Mouse (Mus musculus) MEL-GATA-1-ER (cell line): ENCODE data around the gene St6galnac1.
"Not testable (repeated sequence)": the region's sequence is repeated elsewhere in the genome, so short reads cannot be mapped to it uniquely, and the experiment has no call there.

Source experiments
- DNase-seq: peaks from one replicate; pipeline ENCODE4 v3.0.0-alpha.2; 2012; ENCODE audit warnings: low read depth; ENCODE audit errors: extremely low read depth

Gene St6galnac1

GRCm38 (mm10) chr11:116807526-116807925, 32.2 kb upstream of the St6galnac1 start:
- DNase-seq: no peak

DNA sequence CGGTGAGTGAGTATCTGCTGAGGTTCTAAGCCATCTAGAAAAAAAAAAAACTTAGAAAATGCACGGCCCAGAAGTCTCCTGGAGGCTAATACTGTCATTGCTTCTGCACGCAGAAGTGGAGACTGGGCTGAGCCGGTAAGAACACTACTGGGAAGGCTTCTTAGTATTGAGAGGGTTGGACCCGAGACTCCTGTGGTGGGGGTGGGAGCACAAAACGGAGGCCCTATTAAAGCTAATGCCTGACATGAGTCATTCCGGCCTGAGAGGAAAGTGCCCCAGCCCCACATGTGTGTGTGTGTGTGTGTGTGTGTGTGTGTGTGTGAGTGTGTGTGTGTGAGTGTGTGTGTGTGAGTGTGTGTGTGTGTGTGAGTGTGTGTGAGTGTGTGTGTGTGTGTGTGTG, 31.8 kb upstream of the St6galnac1 start:
- DNase-seq: no peak

GRCm38 (mm10) chr11:116806136-116807071, 31.1 kb upstream of the St6galnac1 start:
- DNase-seq: no peak

- DNase-seq: no peak
Measured at GRCm38 (mm10) chr11:116802709-116803108, 27.4 kb upstream of the St6galnac1 start.

DNA sequence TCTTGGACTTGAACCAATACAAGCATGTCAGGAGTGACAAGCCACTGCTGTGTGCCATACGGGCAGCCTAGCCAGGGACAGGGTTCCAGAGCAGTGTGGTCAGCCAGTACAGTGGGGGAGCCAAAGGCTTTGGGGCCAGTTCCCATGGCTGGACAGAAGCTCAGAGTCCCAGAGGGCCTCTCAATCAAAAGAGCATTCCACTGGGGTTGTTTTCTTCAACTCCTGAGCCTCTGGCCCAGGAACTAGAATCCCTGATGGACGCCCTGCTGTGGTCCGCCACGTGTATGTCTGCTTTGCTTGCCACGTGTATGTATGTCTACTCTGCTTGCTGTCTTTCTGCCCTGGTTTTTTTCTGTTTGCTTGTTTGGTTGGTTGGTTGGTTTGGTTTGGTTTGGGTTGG, 25.8 kb upstream of the St6galnac1 start:
- no peak for DNase-seq

GRCm38 (mm10) chr11:116799364-116799763, 24.1 kb upstream of the St6galnac1 start:
- no peak for DNase-seq

GRCm38 (mm10) chr11:116784221-116784620, 8.9 kb upstream of the St6galnac1 start:
- no peak for DNase-seq

GRCm38 (mm10) chr11:116782737-116783145, 7.4 kb upstream of the St6galnac1 start:
- peak; percentile 88 for DNase-seq

- DNase-seq: no peak
Measured at GRCm38 (mm10) chr11:116773205-116773604, 2.1 kb downstream of the St6galnac1 start.

- no peak for DNase-seq
Measured at GRCm38 (mm10) chr11:116769873-116770272, 5.4 kb downstream of the St6galnac1 start.

DNA sequence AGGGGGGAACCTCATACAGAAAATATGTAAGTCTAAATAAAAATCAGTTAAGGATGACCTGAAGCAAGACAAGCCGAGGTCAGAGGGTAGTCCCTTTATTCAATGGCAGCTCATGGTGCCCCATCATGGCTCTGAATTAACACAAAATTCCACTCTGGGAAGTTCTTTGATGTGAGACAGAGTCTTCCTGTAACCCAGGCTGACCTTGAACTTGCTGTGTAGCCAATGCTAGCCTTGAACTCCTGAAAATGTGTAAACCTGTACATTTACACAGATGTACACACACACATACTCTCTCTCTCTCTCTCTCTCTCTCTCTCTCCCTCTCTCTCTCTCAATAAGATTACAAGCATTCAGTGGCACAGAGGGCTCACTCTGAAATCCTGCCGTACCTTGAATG, 10.4 kb downstream of the St6galnac1 start:
- DNase-seq: no peak

DNA sequence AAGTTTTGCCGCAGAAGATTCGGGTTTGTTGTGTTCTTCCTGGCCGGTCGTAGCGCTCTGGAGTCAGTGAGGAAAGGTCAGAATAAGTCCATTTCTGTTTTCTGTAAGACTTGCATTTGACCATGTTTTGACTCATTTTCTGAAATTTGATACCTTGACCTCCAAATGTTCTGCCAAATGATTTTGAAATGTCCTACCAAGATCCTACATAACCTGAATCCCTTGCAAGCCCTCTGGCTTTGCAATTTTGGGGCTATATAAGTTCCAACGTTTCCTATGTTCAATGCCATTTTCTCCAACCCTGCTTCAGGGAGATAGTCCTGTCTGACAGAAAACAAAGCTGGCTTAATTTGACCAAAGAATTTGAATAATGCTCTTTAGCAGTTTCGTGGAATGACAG, 11.0 kb downstream of the St6galnac1 start:
- DNase-seq: no peak

DNA sequence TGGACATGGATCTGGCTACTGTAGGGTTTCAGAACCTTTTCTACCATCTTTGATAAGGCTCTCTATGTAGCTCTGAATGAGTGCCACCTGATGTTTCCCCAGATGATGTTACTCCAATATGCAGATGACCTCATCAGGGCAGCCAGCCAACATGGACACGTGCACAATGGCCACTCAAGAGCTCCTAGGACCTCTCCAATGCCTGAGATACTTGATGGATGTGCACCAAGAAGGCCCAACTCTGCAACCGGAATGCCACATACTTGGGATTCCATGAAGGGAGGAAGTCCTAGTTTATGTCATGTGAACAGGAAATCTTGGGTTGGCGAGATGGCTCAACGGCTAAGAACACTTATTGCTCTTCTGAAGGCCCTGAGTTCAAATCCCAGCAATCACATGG, 20.1 kb downstream of the St6galnac1 start:
- no peak for DNase-seq

DNA sequence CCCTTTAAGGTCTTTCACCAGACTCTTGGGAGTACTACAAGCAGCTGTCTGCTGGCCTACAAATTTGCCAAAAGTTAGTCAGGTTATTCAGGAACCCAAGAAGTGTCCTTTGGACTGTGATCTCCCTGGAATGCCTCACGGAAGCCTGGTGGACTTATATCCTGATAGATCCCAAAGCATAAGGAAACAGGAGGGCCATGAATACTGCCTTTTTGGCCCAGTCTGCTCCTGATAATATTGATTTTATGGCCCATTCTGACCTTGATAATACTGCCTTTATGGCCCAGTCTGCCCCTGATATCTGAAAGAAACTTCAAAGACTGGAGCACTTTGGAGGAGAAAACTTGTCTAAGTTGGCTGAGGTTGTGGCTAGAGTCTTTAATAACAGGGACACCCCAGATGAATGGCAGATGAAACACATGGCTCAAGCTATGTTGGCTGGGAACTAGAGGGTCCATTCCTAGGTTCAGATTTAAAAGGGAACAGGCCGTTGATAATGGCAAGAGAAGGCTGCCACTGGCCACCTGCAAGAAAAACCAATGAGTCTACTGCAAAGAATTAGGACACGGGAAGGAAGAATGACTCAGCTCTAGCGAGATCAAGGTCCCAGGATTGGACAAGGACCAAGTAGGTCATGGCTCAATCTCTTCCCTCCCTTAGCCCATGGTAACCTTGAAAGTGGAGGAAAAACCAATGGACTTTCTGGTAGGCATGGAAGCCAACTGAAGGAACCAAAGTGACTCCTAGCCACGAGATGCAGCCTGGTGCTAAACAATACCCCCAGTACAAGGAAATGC, 21.4 kb downstream of the St6galnac1 start:
- DNase-seq: no peak

GRCm38 (mm10) chr11:116749733-116750132, 25.6 kb downstream of the St6galnac1 start:
- no peak for DNase-seq

DNA sequence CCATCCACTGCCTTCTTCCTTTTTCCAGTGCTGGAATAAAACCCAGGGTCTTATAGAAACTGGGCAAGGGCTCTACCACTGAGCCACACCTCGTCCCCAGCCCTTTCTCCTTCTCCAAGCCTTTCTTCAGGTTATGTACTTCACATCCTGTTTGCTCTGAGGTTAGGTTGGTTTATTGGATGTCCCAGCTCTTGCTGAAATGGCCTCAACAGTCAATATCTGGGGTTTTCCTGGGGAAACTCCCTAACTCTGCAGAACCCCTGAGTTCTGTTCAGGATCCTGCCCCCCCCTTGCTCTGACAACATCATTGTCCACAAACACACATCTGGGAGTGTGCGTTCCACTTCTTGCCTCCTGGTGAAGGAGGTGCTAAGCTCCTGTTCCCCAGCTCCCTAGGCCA, 26.6 kb downstream of the St6galnac1 start:
- not testable (repeated sequence) for DNase-seq

- not testable (repeated sequence) for DNase-seq
Measured at GRCm38 (mm10) chr11:116746822-116747221, 28.5 kb downstream of the St6galnac1 start.

- DNase-seq: not testable (repeated sequence)
Measured at GRCm38 (mm10) chr11:116745457-116745856, 29.9 kb downstream of the St6galnac1 start.

GRCm38 (mm10) chr11:116738411-116738810, 36.9 kb downstream of the St6galnac1 start:
- DNase-seq: no peak

GRCm38 (mm10) chr11:116732536-116732935, 42.8 kb downstream of the St6galnac1 start:
- no peak for DNase-seq

DNA sequence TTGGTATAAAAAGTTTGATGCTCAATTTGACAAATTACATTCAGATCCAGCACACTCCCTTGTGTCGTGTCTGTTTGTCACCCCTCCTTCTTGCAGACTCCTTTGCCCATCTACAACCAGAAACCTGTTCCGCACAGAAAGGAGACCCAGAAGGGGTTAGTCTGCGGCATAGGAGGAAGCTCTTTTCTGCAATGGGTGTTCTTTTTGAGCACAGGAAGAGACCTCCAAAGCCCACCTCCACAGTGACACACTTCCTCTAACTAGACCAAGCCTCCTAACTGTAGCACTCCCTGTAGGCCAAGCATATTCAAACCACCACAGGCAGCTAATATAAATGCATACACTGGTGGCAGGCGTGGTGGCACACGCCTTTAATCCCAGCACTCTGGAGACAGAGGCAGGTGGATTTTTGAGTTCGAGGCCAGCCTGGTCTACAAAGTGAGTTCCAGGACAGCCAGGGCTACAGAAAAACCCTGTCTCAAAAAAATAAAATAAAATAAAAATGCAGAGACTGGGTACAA, 44.2 kb downstream of the St6galnac1 start:
- not testable (repeated sequence) for DNase-seq
